Mouse (Mus musculus) E14TG2a.4 (cell line): Measurements from ENCODE around the gene Ralgds.

ENCODE experiments used
- CTCF ChIP-seq: conservative IDR thresholded peaks from 2 replicates; pipeline ENCODE4 v1.5.1; 2014; ENCODE audit warnings: low read length
- NANOG ChIP-seq: IDR thresholded peaks from 2 replicates; pipeline ENCODE4 v1.6.1; 2014; ENCODE audit warnings: borderline replicate concordance, low read length, mixed read lengths

DNA sequence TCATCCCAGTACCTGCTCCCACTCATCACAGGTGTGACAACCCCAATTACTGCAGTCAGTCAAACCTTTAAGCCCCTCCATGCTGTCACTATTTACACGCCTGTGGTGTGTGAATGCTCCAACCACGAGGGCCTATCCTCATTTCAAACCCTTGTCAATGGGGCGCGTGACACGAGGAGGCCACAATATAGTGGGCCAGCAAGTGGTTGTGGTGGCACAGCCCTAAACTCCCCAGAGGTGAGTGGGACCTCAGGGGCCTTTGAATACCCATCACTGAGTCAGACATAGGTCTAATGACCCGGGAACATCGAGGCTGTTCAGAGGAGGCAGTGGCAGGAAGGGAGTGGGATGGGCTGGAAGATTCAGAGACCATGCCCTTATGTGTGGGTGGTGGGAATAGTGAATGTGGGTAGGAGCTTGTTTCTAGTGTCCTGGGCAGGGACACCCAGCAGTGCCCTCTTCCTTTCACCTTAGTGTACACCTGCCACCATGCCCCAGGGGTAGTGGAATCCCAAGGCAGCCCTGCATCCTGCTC, 21.0 kb downstream of the Ralgds start:
- TF ChIP-seq CTCF (no peak), NANOG (no peak)
